Mouse (Mus musculus): ENCODE results near the gene Msrb3.

- no peak for TF ChIP-seq CTCF (IDR thresholded peaks at IDR 0.05 in 2 of 3, conservative IDR thresholded peaks at IDR 0.05 in 1 of 3; ENCODE audit: control insufficient read depth in 1 of 3, insufficient read depth in 1 of 3, low read depth in 2 of 3, low read length in 3 of 3, poor library complexity in 1 of 3, severe bottlenecking in 1 of 3)
- TF ChIP-seq BHLHE40 (IDR thresholded peaks at IDR 0.05; ENCODE audit: borderline replicate concordance, low read depth, low read length), result no peak
- no peak for TF ChIP-seq TCF12 (IDR thresholded peaks at IDR 0.05; ENCODE audit: low read depth, low read length)
- no peak for TF ChIP-seq NELFE (IDR thresholded peaks at IDR 0.05; ENCODE audit: low read depth, low read length)
- no peak for TF ChIP-seq POLR2A (IDR thresholded peaks at IDR 0.05; ENCODE audit: control insufficient read depth in 1 of 2, insufficient read depth in 1 of 2, low read depth in 1 of 2, low read length in 2 of 2, poor library complexity in 1 of 2)
- no peak for TF ChIP-seq SMC3 (IDR thresholded peaks at IDR 0.05; ENCODE audit: low read depth, low read length)
- TF ChIP-seq EP300 (IDR thresholded peaks at IDR 0.05; ENCODE audit: low read depth in 1 of 2, low read length in 2 of 2), result no peak
- no peak for TF ChIP-seq CHD1 (IDR thresholded peaks at IDR 0.05; ENCODE audit: low read depth, low read length)
- TF ChIP-seq RCOR1 (IDR thresholded peaks at IDR 0.05; ENCODE audit: low read depth, low read length), result no peak
- no peak for TF ChIP-seq ZNF384 (IDR thresholded peaks at IDR 0.05; ENCODE audit: low read depth, low read length)
These were observed 51.1 kb downstream of the Msrb3 start for GRCm38 (mm10) chr10:120847785-120848184.

Measured in MEL (cell line).